Mouse (Mus musculus): ENCODE measurements at regions not wholly inside any gene's neighbourhood (a gene's known extent, or its start where the extent isn't known, plus 50 kb on each side); places are given as distances from the start of the nearest gene placed in this dataset.

DNA sequence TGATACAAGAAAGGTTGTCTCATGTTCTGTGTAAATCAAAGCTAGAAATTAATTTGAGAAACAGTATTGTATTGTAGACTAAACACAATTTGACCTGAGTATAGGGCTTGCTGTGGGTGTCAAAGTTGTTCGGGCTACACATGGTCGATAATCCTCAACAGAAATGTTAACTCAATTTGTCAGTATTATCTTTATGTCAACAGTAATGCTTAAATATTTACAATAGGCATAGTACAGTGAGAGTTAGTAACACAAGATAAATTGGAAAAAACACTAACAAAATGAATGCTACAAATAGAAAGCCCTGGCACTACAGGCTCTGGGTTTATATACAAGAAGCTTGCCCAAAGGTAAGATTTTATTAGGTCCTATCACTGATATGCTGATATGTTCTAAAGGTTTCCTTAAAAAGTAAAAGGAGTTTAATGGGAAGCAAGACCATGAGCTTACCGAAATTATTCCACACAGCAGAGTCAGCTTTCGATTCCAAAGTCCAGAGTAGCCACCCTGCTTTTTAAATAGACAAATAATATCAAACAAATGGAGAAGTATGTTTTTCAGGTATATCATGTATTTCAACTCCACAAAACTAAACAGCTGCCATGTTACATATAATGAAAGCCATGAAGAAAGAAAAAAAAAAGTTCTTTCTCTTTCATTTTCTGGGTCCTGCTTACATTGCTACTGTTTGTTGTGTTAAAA is 277.4 kb upstream of the Paip1 start:
- Histone ChIP-seq H3K9ac (replicated peaks; ENCODE audit: low read length) (no peak overlapping the region), H3K27me3 (ENCODE audit: insufficient read depth, low read length) (no peaks in the 10 kb centered on the region), H3K36me3 (ENCODE audit: insufficient read depth, low read length) (no peaks in the 10 kb centered on the region), H3K9me3 (ENCODE audit: low read length) (no peaks in the 10 kb centered on the region), H3K4me1 (ENCODE audit: insufficient read depth, low read length) (no peaks in the 10 kb centered on the region), H3K4me3 (ENCODE audit: low read length) (no peak overlapping the region), H3K4me2 (ENCODE audit: low read depth, low read length) (no peak overlapping the region), H3K27ac (no peak overlapping the region)
- ATAC-seq (no peak), DNase-seq (ENCODE audit: low spot score) (no peak)
- no peak for TF ChIP-seq CTCF (IDR thresholded peaks at IDR 0.05; ENCODE audit: low read depth)
- WGBS = 88% methylated on average over 4 of the region's 4 CpGs

DNA sequence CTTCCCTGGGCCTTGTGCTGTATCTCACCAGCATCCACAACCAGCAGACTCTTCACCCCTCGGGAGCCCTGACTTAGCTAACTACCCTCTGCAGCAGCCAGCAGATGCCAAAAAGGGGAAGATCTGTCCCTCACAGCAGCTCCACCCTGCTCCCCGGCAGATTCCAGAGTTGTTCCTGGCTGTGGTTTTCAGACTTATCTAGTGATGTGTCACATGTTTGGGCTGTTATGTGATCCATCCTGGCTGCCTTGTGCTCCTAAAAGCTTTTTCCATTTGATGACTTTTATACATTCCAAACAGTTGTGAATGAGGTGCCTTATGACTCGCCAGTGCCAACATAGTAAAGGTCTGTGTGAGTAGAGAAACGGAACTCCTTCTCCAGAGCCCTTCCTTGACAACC is 250.6 kb upstream of the Paip1 start:
- no peaks in the 10 kb centered on the region for H3K9me3 ChIP-seq (ENCODE audit: low read length)
- no peak overlapping the region for H3K4me3 ChIP-seq (ENCODE audit: low read length)
- 78% methylated on average over 4 of the region's 4 CpGs for WGBS
- no peaks in the 10 kb centered on the region for H3K4me1 ChIP-seq (ENCODE audit: insufficient read depth, low read length)
- no peaks in the 10 kb centered on the region for H3K36me3 ChIP-seq (ENCODE audit: insufficient read depth, low read length)
- H3K4me2 ChIP-seq (ENCODE audit: low read depth, low read length) = no peak overlapping the region
- H3K27me3 ChIP-seq (ENCODE audit: insufficient read depth, low read length) = no peaks in the 10 kb centered on the region
- H3K9ac ChIP-seq (replicated peaks; ENCODE audit: low read length) = no peak overlapping the region
- DNase-seq (ENCODE audit: low spot score) (no peak), ATAC-seq (no peak)
- no peak overlapping the region for H3K27ac ChIP-seq
- no peak for TF ChIP-seq CTCF (IDR thresholded peaks at IDR 0.05; ENCODE audit: low read depth)

DNA sequence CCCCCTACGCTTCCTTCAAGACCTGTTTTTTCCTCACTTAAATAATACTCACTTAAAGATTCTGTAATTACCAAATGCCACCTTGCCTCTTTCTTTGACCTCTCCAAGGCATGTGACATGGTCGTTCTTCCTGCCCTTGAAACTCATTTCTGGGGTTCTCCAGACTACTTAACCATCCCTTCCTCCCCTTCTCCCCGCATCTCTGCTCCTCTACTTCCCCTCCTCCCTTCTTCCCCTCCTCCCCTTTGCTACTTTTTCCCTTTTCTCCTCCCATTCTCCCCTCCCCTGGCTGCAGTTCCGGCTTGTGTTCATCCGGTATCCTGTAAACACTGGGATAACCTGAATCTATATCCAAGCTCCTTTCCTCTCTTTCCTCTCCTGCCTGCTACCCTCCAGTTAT is 250.2 kb upstream of the Paip1 start:
- H3K4me1 ChIP-seq (ENCODE audit: insufficient read depth, low read length) = no peaks in the 10 kb centered on the region
- no peaks in the 10 kb centered on the region for H3K9me3 ChIP-seq (ENCODE audit: low read length)
- ATAC-seq (no peak), DNase-seq (ENCODE audit: low spot score) (no peak)
- WGBS = 84% methylated on average over 5 of the region's 5 CpGs
- no peak overlapping the region for H3K27ac ChIP-seq
- TF ChIP-seq CTCF (IDR thresholded peaks at IDR 0.05; ENCODE audit: low read depth) = no peak
- no peaks in the 10 kb centered on the region for H3K36me3 ChIP-seq (ENCODE audit: insufficient read depth, low read length)
- no peaks in the 10 kb centered on the region for H3K27me3 ChIP-seq (ENCODE audit: insufficient read depth, low read length)
- no peak overlapping the region for H3K4me2 ChIP-seq (ENCODE audit: low read depth, low read length)
- H3K4me3 ChIP-seq (ENCODE audit: low read length) = no peak overlapping the region
- H3K9ac ChIP-seq (replicated peaks; ENCODE audit: low read length) = no peak overlapping the region

GRCm38 (mm10) chr13:119179157-119179920 is 249.1 kb upstream of the Paip1 start:
- TF ChIP-seq CTCF (IDR thresholded peaks at IDR 0.05; ENCODE audit: low read depth) = no peak
- Histone ChIP-seq H3K4me1 (ENCODE audit: insufficient read depth, low read length) (no peaks in the 10 kb centered on the region), H3K4me3 (ENCODE audit: low read length) (no peak overlapping the region), H3K9ac (replicated peaks; ENCODE audit: low read length) (no peak overlapping the region), H3K27ac (no peak overlapping the region), H3K36me3 (ENCODE audit: insufficient read depth, low read length) (no peaks in the 10 kb centered on the region), H3K4me2 (ENCODE audit: low read depth, low read length) (no peak overlapping the region), H3K9me3 (ENCODE audit: low read length) (no peaks in the 10 kb centered on the region), H3K27me3 (ENCODE audit: insufficient read depth, low read length) (no peaks in the 10 kb centered on the region)
- 41% methylated on average over 1 of the region's 1 CpGs for WGBS
- ATAC-seq (no peak), DNase-seq (ENCODE audit: low spot score) (no peak)

DNA sequence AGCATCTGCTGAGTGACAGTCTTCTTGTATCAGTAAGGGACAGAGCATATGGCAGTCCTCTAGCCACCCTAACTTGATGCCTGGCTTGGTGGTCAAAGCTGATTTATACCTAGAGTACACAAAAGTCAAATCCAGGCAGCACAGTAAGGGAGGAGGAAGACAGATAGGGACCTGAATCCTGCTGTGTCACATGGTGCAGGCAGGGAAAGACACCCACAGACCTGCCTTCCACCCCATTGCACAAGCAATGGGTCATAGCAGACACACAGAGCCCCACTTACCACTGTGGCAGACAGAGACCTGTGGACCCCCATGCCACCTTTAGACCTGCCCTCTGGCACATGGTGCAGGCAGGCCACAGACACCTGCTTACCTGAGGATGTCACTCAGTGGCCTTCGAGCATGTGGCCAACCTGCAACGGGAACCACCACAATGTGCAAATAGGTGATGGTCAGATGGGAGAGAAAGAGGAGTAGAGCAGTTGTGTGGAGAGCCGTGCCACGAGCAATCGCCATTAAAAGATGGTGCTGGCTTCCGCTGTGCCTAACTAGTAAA is 244.0 kb upstream of the Paip1 start:
- no peak for DNase-seq (ENCODE audit: low spot score)
- Histone ChIP-seq H3K4me3 (ENCODE audit: low read length) (no peak overlapping the region), H3K36me3 (ENCODE audit: insufficient read depth, low read length) (no peaks in the 10 kb centered on the region), H3K4me2 (ENCODE audit: low read depth, low read length) (no peak overlapping the region), H3K27me3 (ENCODE audit: insufficient read depth, low read length) (no peaks in the 10 kb centered on the region), H3K4me1 (ENCODE audit: insufficient read depth, low read length) (no peaks in the 10 kb centered on the region), H3K9me3 (ENCODE audit: low read length) (no peaks in the 10 kb centered on the region), H3K27ac (no peak overlapping the region), H3K9ac (replicated peaks; ENCODE audit: low read length) (no peak overlapping the region)
- no peak for ATAC-seq
- WGBS = 98% methylated on average over 6 of the region's 6 CpGs
- TF ChIP-seq CTCF (IDR thresholded peaks at IDR 0.05; ENCODE audit: low read depth) = no peak

- no peak for ATAC-seq
- 93% methylated on average over 5 of the region's 5 CpGs for WGBS
- no peak overlapping the region for H3K27ac ChIP-seq
These were observed 242.7 kb upstream of the Paip1 start for GRCm38 (mm10) chr13:119185567-119186143.

More at GRCm38 (mm10) chr13:119185567-119186143, 242.7 kb upstream of the Paip1 start:
- Histone ChIP-seq H3K4me2 (ENCODE audit: low read depth, low read length) (no peak overlapping the region), H3K36me3 (ENCODE audit: insufficient read depth, low read length) (no peaks in the 10 kb centered on the region), H3K9ac (replicated peaks; ENCODE audit: low read length) (no peak overlapping the region), H3K4me3 (ENCODE audit: low read length) (no peak overlapping the region), H3K9me3 (ENCODE audit: low read length) (no peaks in the 10 kb centered on the region), H3K27me3 (ENCODE audit: insufficient read depth, low read length) (no peaks in the 10 kb centered on the region), H3K4me1 (ENCODE audit: insufficient read depth, low read length) (no peaks in the 10 kb centered on the region)
- DNase-seq (ENCODE audit: low spot score) = no peak
- no peak for TF ChIP-seq CTCF (IDR thresholded peaks at IDR 0.05; ENCODE audit: low read depth)

All from hindbrain, postnatal 0 days (tissue).